Mouse (Mus musculus) left cerebral cortex, adult 2 months (tissue): Measurements from ENCODE around the gene Ugt1a9. TPM values are rescaled to one million over a fixed set of nuclear protein-coding genes. Genes with fewer than 3 reads are reported as not detected.

Source experiments
- DNase-seq, 2 experiments: peaks; one replicate each; pipeline ENCODE4 v3.0.0; 2021 to 2022; ENCODE audit warnings: low spot score in 2 of 2, mixed read lengths in 1 of 2; ENCODE audit errors: extremely low spot score in 1 of 2
- H3K27ac ChIP-seq: fragments of 200-600 bp; 2 replicates; pipeline ENCODE4 v1.8.1; 2022
- H3K4me3 ChIP-seq: fragments of 200-600 bp; 2 replicates; pipeline ENCODE4 v1.8.1; 2022
- CTCF ChIP-seq: fragments of 200-600 bp; IDR thresholded peaks from 2 replicates; pipeline ENCODE4 v1.8.1; 2022; ENCODE audit warnings: antibody characterized with exemption, mild to moderate bottlenecking, moderate library complexity
- intact Hi-C: fragments of 180-260 bp; cut with DNase I; formaldehyde crosslinking; loops from one replicate; pipeline ENCODE4 v1.15.1; 2025
- total RNA-seq, 2 experiments: library from RNA; stranded (reverse); gene quantifications; 2 replicates each; pipeline ENCODE4 v1.2.3; 2021

Ugt1a9 gene
- total RNA-seq, 2 experiments from 2014 or later: not detected

DNA sequence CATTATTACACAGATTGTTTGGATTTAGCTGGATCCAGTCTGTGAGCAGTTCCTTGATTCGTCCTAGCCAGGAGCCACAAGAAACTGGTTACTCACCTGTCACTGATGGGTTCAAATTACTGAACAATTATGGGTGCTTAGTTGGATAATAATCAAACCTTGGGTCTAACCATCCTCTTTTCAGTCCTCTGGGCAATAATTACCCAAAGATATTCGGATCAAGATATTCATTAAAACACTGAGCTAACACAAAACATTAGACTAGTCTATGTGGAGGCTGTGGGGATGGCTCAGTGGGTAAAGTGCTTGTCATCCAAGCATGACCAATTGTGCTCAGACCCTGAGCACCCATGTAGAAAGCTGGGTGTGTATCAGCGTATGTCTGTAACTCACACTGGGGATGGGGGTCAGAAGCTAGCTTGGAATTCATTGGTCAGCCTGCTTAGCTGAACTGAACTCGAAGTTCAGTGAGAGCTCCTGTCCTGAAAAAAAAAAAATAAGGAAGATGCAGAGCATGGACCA, 165.4 kb downstream of the Ugt1a9 start:
- intact Hi-C loops: no loop called here
- no peak for DNase-seq
- H3K4me3 ChIP-seq: no peak overlapping the region
- TF ChIP-seq CTCF: no peak
- no peak overlapping the region for H3K27ac ChIP-seq

GRCm38 (mm10) chr1:88237311-88237710, 166.7 kb downstream of the Ugt1a9 start:
- TF ChIP-seq CTCF: no peak
- intact Hi-C loops: no loop called here
- DNase-seq: no peak
- H3K27ac ChIP-seq: no peak overlapping the region
- no peak overlapping the region for H3K4me3 ChIP-seq

- intact Hi-C loops: no loop called here
- no peak for DNase-seq
- H3K27ac ChIP-seq: no peak overlapping the region
- no peak for TF ChIP-seq CTCF
- H3K4me3 ChIP-seq: no peak overlapping the region
Observed at GRCm38 (mm10) chr1:88238771-88239170, 168.2 kb downstream of the Ugt1a9 start.

DNA sequence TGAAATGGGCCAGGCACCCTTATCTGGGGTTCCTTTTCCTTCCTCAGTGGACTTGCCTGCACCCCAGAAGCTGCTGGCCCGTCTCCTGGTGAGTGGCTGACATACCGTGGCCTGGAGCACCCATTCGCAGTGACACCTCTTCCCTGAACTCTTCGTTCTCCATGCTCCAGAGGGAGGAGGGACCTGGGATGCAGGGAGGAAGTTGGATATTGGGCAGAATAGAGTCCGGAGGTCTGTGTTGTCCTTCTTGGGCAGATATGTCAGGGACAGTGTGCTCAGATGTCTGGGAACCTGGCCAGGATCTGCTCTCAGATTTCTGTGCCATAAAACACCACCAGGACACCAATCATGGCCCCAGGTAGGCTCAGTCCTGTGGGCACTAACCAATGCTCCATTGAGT, 169.5 kb downstream of the Ugt1a9 start:
- intact Hi-C loops: no loop called here
- H3K4me3 ChIP-seq: no peak overlapping the region
- no peak for DNase-seq
- H3K27ac ChIP-seq: no peak overlapping the region
- no peak for TF ChIP-seq CTCF

DNA sequence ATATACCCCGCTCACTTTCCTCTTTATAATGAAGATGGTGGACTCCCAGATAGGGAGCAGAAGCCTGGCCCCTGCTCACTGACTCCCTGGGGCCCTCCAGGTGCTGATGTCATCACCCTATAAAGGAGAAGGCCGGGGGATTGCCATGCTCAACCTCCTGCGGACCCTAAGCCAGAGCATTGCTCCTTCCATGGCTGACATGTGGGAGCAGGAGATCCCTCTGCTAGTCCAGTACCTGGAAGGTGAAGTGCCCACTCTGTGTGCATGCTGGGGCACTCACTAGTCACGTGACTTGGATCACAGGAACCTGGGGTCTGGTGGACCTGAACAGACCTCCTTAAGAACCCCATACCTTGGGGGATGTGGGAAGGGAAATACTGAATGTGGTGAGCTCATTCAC, 170.0 kb downstream of the Ugt1a9 start:
- DNase-seq: no peak
- intact Hi-C loops: no loop called here
- TF ChIP-seq CTCF: no peak
- Histone ChIP-seq H3K4me3 (no peak overlapping the region), H3K27ac (no peak overlapping the region)

- TF ChIP-seq CTCF: no peak
- intact Hi-C loops: no loop called here
- no peak overlapping the region for H3K4me3 ChIP-seq
- DNase-seq: no peak
- H3K27ac ChIP-seq: no peak overlapping the region
Observed at GRCm38 (mm10) chr1:88243861-88244260, 173.3 kb downstream of the Ugt1a9 start.

- intact Hi-C loops: no loop called here
Observed at GRCm38 (mm10) chr1:88245881-88246280, 175.3 kb downstream of the Ugt1a9 start.

DNA sequence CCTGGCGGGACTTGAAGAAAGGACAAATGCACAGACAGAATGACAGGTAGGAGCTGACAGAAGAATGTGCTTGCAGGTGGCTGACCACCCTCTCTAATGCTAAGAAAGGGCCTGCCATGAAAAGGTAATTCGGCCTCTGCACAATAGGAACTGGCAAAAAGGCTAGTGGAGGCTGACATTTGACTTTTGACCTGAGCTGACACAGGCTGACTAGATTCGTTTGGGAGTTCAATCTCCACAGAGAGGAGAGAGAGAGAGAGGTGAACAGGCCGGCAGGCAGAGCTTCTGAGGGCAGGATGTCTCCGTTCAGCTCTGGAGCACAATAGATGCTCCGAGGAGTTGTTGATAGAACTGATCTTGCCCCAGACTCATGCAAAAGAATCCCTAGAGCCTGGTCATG, 175.8 kb downstream of the Ugt1a9 start:
- TF ChIP-seq CTCF: no peak
- H3K27ac ChIP-seq: no peak overlapping the region
- DNase-seq: no peak
- intact Hi-C loops: no loop called here
- H3K4me3 ChIP-seq: no peak overlapping the region

More at GRCm38 (mm10) chr1:88245881-88246280, 175.3 kb downstream of the Ugt1a9 start:
- Histone ChIP-seq H3K27ac (no peak overlapping the region), H3K4me3 (no peak overlapping the region)
- TF ChIP-seq CTCF: no peak
- DNase-seq: no peak

- Histone ChIP-seq H3K4me3 (no peak overlapping the region), H3K27ac (no peak overlapping the region)
- intact Hi-C loops: no loop called here
- DNase-seq: no peak
- no peak for TF ChIP-seq CTCF
Observed at GRCm38 (mm10) chr1:88247660-88248059, 177.1 kb downstream of the Ugt1a9 start.

DNA sequence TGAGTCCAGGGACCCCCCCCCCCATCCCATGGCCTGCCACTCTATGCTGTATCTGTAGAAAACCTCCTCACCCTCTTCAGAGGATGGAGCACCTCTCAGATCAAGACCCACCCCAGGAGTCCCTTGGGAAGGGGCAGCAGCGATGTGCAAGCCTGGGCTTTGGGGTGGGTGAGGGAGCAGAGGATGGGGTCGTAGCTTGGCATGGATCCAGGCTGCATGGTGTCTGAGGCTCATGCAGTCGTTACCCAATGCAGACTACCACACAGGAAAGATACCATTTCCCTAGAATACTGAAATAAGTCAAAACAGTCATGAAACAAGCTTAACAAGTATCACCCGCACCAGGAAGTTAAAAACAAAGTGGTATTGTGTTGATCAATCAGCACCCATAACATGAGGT, 178.1 kb downstream of the Ugt1a9 start:
- intact Hi-C loops: no loop called here
- no peak for TF ChIP-seq CTCF
- Histone ChIP-seq H3K27ac (no peak overlapping the region), H3K4me3 (no peak overlapping the region)
- DNase-seq: no peak

- Histone ChIP-seq H3K4me3 (no peak overlapping the region), H3K27ac (no peak overlapping the region)
- intact Hi-C loops: no loop called here
- no peak for DNase-seq
- TF ChIP-seq CTCF: no peak
Observed at GRCm38 (mm10) chr1:88249596-88249995, 179.0 kb downstream of the Ugt1a9 start.

GRCm38 (mm10) chr1:88250023-88250422, 179.4 kb downstream of the Ugt1a9 start:
- intact Hi-C loops: no loop called here
- Histone ChIP-seq H3K4me3 (no peak overlapping the region), H3K27ac (no peak overlapping the region)
- no peak for TF ChIP-seq CTCF
- no peak for DNase-seq

DNA sequence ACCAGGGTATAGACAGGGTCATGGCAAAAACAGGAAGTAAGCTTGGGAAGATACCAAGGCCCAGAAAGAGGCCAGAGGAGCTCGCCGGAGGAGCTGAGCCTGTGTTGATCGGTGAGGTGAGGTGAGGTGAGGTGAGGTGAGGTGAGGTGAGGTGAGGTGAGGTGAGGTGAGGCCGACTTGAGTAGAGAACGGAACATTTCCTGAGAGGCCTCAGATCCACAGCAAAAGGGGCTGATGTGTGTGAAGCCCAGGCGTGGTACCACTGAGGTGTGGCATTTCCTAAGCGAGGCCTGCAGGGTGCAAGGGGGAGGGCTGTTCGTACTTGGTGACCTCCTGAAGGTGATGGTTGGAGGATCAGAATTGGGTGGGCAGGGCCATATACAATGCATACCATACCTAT, 182.5 kb downstream of the Ugt1a9 start:
- intact Hi-C loops: no loop called here
- no peak for TF ChIP-seq CTCF
- Histone ChIP-seq H3K27ac (no peak overlapping the region), H3K4me3 (no peak overlapping the region)
- no peak for DNase-seq
